Mouse (Mus musculus): ENCODE measurements around the gene Babam2. TPM values are rescaled to one million over a fixed set of nuclear protein-coding genes. Genes with fewer than 3 reads are reported as not detected.

Gene Babam2
- total RNA-seq, 1 experiment: 33.9 TPM

- H3K4me1 ChIP-seq (ENCODE audit: control insufficient read depth in 2 of 2, insufficient read depth in 2 of 2, low read length in 2 of 2, poor library complexity in 1 of 2): no peaks in the 10 kb centered on the region
- no peak for DNase-seq (ENCODE audit: low read depth, low spot score)
- H3K36me3 ChIP-seq (ENCODE audit: control insufficient read depth, insufficient read depth, low read length, poor library complexity, severe bottlenecking): no peaks in the 10 kb centered on the region
- no peak overlapping the region for H3K9ac ChIP-seq (ENCODE audit: insufficient read depth, low read depth, low read length, poor library complexity, severe bottlenecking)
- no peak overlapping the region for H3K4me3 ChIP-seq (ENCODE audit: insufficient read depth in 1 of 2, low read depth in 1 of 2, low read length in 2 of 2, poor library complexity in 1 of 2, severe bottlenecking in 1 of 2)
- TF ChIP-seq HCFC1 (IDR thresholded peaks at IDR 0.05; ENCODE audit: borderline replicate concordance, insufficient read depth, low read length): no peak
- TF ChIP-seq CHD2 (IDR thresholded peaks at IDR 0.05; ENCODE audit: low read depth, low read length): no peak
- TF ChIP-seq ZNF384 (IDR thresholded peaks at IDR 0.05; ENCODE audit: low read depth, low read length): no peak
- no peak for TF ChIP-seq ZC3H11A (IDR thresholded peaks at IDR 0.05; ENCODE audit: borderline replicate concordance, low read depth, low read length)
- TF ChIP-seq MAFK (IDR thresholded peaks at IDR 0.05; ENCODE audit: insufficient read depth, low read depth, low read length): no peak
- no peak overlapping the region for H3K27ac ChIP-seq (ENCODE audit: insufficient read depth, low read depth, low read length, poor library complexity, severe bottlenecking)
- no peaks in the 10 kb centered on the region for H3K9me3 ChIP-seq (ENCODE audit: control insufficient read depth, insufficient read depth, low read depth, low read length)
- in situ Hi-C loops (cut with MboI; ENCODE audit: low sequenced_read_pairs in 2 of 2, unreplicated experiment in 2 of 2): no loop called here
Measured at GRCm38 (mm10) chr5:31668325-31668968, 29.0 kb upstream of the Babam2 start.

- Histone ChIP-seq H3K27ac (ENCODE audit: insufficient read depth, low read depth, low read length, poor library complexity, severe bottlenecking) (no peak overlapping the region), H3K9me3 (ENCODE audit: control insufficient read depth, insufficient read depth, low read depth, low read length) (no peaks in the 10 kb centered on the region), H3K9ac (ENCODE audit: insufficient read depth, low read depth, low read length, poor library complexity, severe bottlenecking) (no peak overlapping the region), H3K4me1 (ENCODE audit: control insufficient read depth in 2 of 2, insufficient read depth in 2 of 2, low read length in 2 of 2, poor library complexity in 1 of 2) (no peaks in the 10 kb centered on the region), H3K36me3 (ENCODE audit: control insufficient read depth, insufficient read depth, low read length, poor library complexity, severe bottlenecking) (no peaks in the 10 kb centered on the region), H3K4me3 (ENCODE audit: insufficient read depth in 1 of 2, low read depth in 1 of 2, low read length in 2 of 2, poor library complexity in 1 of 2, severe bottlenecking in 1 of 2) (no peak overlapping the region)
- TF ChIP-seq ZC3H11A (IDR thresholded peaks at IDR 0.05; ENCODE audit: borderline replicate concordance, low read depth, low read length) (no peak), CHD2 (IDR thresholded peaks at IDR 0.05; ENCODE audit: low read depth, low read length) (no peak)
- in situ Hi-C loops (cut with MboI; ENCODE audit: low sequenced_read_pairs in 2 of 2, unreplicated experiment in 2 of 2): no loop called here
- DNase-seq (ENCODE audit: low read depth, low spot score): no peak
Measured at GRCm38 (mm10) chr5:31669984-31670383, 27.5 kb upstream of the Babam2 start.

GRCm38 (mm10) chr5:31671137-31671536 is 26.3 kb upstream of the Babam2 start:
- Histone ChIP-seq H3K4me3 (ENCODE audit: insufficient read depth in 1 of 2, low read depth in 1 of 2, low read length in 2 of 2, poor library complexity in 1 of 2, severe bottlenecking in 1 of 2) (no peak overlapping the region), H3K36me3 (ENCODE audit: control insufficient read depth, insufficient read depth, low read length, poor library complexity, severe bottlenecking) (no peaks in the 10 kb centered on the region), H3K4me1 (ENCODE audit: control insufficient read depth in 2 of 2, insufficient read depth in 2 of 2, low read length in 2 of 2, poor library complexity in 1 of 2) (no peaks in the 10 kb centered on the region), H3K9me3 (ENCODE audit: control insufficient read depth, insufficient read depth, low read depth, low read length) (no peaks in the 10 kb centered on the region), H3K27ac (ENCODE audit: insufficient read depth, low read depth, low read length, poor library complexity, severe bottlenecking) (no peak overlapping the region), H3K9ac (ENCODE audit: insufficient read depth, low read depth, low read length, poor library complexity, severe bottlenecking) (no peak overlapping the region)
- in situ Hi-C loops (cut with MboI; ENCODE audit: low sequenced_read_pairs in 2 of 2, unreplicated experiment in 2 of 2): no loop called here
- TF ChIP-seq HCFC1 (IDR thresholded peaks at IDR 0.05; ENCODE audit: borderline replicate concordance, insufficient read depth, low read length) (no peak), CHD2 (IDR thresholded peaks at IDR 0.05; ENCODE audit: low read depth, low read length) (no peak), ZC3H11A (IDR thresholded peaks at IDR 0.05; ENCODE audit: borderline replicate concordance, low read depth, low read length) (no peak), ZNF384 (IDR thresholded peaks at IDR 0.05; ENCODE audit: low read depth, low read length) (no peak), MAFK (IDR thresholded peaks at IDR 0.05; ENCODE audit: insufficient read depth, low read depth, low read length) (no peak)
- DNase-seq (ENCODE audit: low read depth, low spot score): no peak

GRCm38 (mm10) chr5:31673431-31673830 is 24.1 kb upstream of the Babam2 start:
- TF ChIP-seq CHD2 (IDR thresholded peaks at IDR 0.05; ENCODE audit: low read depth, low read length) (no peak), HCFC1 (IDR thresholded peaks at IDR 0.05; ENCODE audit: borderline replicate concordance, insufficient read depth, low read length) (no peak), MAFK (IDR thresholded peaks at IDR 0.05; ENCODE audit: insufficient read depth, low read depth, low read length) (no peak), ZNF384 (IDR thresholded peaks at IDR 0.05; ENCODE audit: low read depth, low read length) (no peak), ZC3H11A (IDR thresholded peaks at IDR 0.05; ENCODE audit: borderline replicate concordance, low read depth, low read length) (no peak)
- Histone ChIP-seq H3K27ac (ENCODE audit: insufficient read depth, low read depth, low read length, poor library complexity, severe bottlenecking) (no peak overlapping the region), H3K9ac (ENCODE audit: insufficient read depth, low read depth, low read length, poor library complexity, severe bottlenecking) (no peak overlapping the region), H3K9me3 (ENCODE audit: control insufficient read depth, insufficient read depth, low read depth, low read length) (no peaks in the 10 kb centered on the region), H3K4me3 (ENCODE audit: insufficient read depth in 1 of 2, low read depth in 1 of 2, low read length in 2 of 2, poor library complexity in 1 of 2, severe bottlenecking in 1 of 2) (no peak overlapping the region), H3K4me1 (ENCODE audit: control insufficient read depth in 2 of 2, insufficient read depth in 2 of 2, low read length in 2 of 2, poor library complexity in 1 of 2) (no peaks in the 10 kb centered on the region), H3K36me3 (ENCODE audit: control insufficient read depth, insufficient read depth, low read length, poor library complexity, severe bottlenecking) (no peaks in the 10 kb centered on the region)
- no peak for DNase-seq (ENCODE audit: low read depth, low spot score)
- in situ Hi-C loops (cut with MboI; ENCODE audit: low sequenced_read_pairs in 2 of 2, unreplicated experiment in 2 of 2): no loop called here

- H3K36me3 ChIP-seq (ENCODE audit: control insufficient read depth, insufficient read depth, low read length, poor library complexity, severe bottlenecking): no peaks in the 10 kb centered on the region
- TF ChIP-seq ZNF384 (IDR thresholded peaks at IDR 0.05; ENCODE audit: low read depth, low read length): no peak
- no peak for TF ChIP-seq HCFC1 (IDR thresholded peaks at IDR 0.05; ENCODE audit: borderline replicate concordance, insufficient read depth, low read length)
- TF ChIP-seq ZC3H11A (IDR thresholded peaks at IDR 0.05; ENCODE audit: borderline replicate concordance, low read depth, low read length): no peak
- TF ChIP-seq CHD2 (IDR thresholded peaks at IDR 0.05; ENCODE audit: low read depth, low read length): no peak
- H3K4me1 ChIP-seq (ENCODE audit: control insufficient read depth in 2 of 2, insufficient read depth in 2 of 2, low read length in 2 of 2, poor library complexity in 1 of 2): no peaks in the 10 kb centered on the region
- in situ Hi-C loops (cut with MboI; ENCODE audit: low sequenced_read_pairs in 2 of 2, unreplicated experiment in 2 of 2): no loop called here
- no peaks in the 10 kb centered on the region for H3K9me3 ChIP-seq (ENCODE audit: control insufficient read depth, insufficient read depth, low read depth, low read length)
- H3K9ac ChIP-seq (ENCODE audit: insufficient read depth, low read depth, low read length, poor library complexity, severe bottlenecking): no peak overlapping the region
- H3K27ac ChIP-seq (ENCODE audit: insufficient read depth, low read depth, low read length, poor library complexity, severe bottlenecking): no peak overlapping the region
- H3K4me3 ChIP-seq (ENCODE audit: insufficient read depth in 1 of 2, low read depth in 1 of 2, low read length in 2 of 2, poor library complexity in 1 of 2, severe bottlenecking in 1 of 2): no peak overlapping the region
- DNase-seq (ENCODE audit: low read depth, low spot score): no peak
Measured at GRCm38 (mm10) chr5:31678000-31678399, 19.5 kb upstream of the Babam2 start.

Data from ES-E14 (cell line).